In genomic region chr3:98550832-98551231, GRCm38 (mm10) we compare ENCODE assay signal across 35 mouse cellular contexts. TPM values are rescaled to one million over a fixed set of nuclear protein-coding genes. Genes with fewer than 3 reads are reported as not detected.
"Had no signal": no experiment of that assay in that cellular context is flagged by ENCODE, and none has a peak within 500 bp of the region (broad histone marks: within the 10 kb centered on the region; RNA-seq: fewer than 3 reads in every experiment).

No protein-coding gene starts in this region.

RNA-seq across cellular contexts. Expression of gene Gm10681, which starts 37.8 kb away (rescaled TPM):
- total RNA-seq: heart, postnatal 10 days; heart, postnatal 14 days; heart, postnatal 25 days; heart, postnatal 36 days; heart, postnatal 4 days; hindbrain, postnatal 0 days; layer of hippocampus, adult 18-20 months; layer of hippocampus, adult 2 months; layer of hippocampus, adult 8-10 months; layer of hippocampus, postnatal 10 days; layer of hippocampus, postnatal 14 days; layer of hippocampus, postnatal 25 days; layer of hippocampus, postnatal 36 days; left cerebral cortex, adult 18-20 months; left cerebral cortex, adult 2 months had no signal
- polyA plus RNA-seq: heart, embryonic 11.5 days; heart, embryonic 12.5 days; heart, embryonic 13.5 days; heart, embryonic 14.5 days; heart, embryonic 15.5 days; heart, embryonic 16.5 days; heart, postnatal 0 days; hindbrain, embryonic 10.5 days; hindbrain, embryonic 11.5 days; hindbrain, embryonic 12.5 days; hindbrain, embryonic 13.5 days; hindbrain, embryonic 15.5 days; hindbrain, embryonic 16.5 days; hindbrain, postnatal 0 days; inflammation-experienced regulatory T-cells, adult 6 months; intestine, embryonic 14.5 days; intestine, embryonic 15.5 days; intestine, embryonic 16.5 days; intestine, postnatal 0 days; large intestine, adult 2 months had no signal

RNA-seq across cellular contexts. Expression of gene Hsd3b4, which starts 40.5 kb away (rescaled TPM):
- total RNA-seq: heart, postnatal 10 days; heart, postnatal 14 days; heart, postnatal 25 days; heart, postnatal 36 days; heart, postnatal 4 days; hindbrain, postnatal 0 days; layer of hippocampus, adult 18-20 months; layer of hippocampus, adult 2 months; layer of hippocampus, adult 8-10 months; layer of hippocampus, postnatal 10 days; layer of hippocampus, postnatal 14 days; layer of hippocampus, postnatal 25 days; layer of hippocampus, postnatal 36 days; left cerebral cortex, adult 18-20 months; left cerebral cortex, adult 2 months had no signal
- polyA plus RNA-seq: heart, embryonic 11.5 days; heart, embryonic 12.5 days; heart, embryonic 13.5 days; heart, embryonic 14.5 days; heart, embryonic 15.5 days; heart, embryonic 16.5 days; heart, postnatal 0 days; hindbrain, embryonic 10.5 days; hindbrain, embryonic 11.5 days; hindbrain, embryonic 12.5 days; hindbrain, embryonic 13.5 days; hindbrain, embryonic 14.5 days; hindbrain, embryonic 15.5 days; hindbrain, embryonic 16.5 days; hindbrain, postnatal 0 days; inflammation-experienced regulatory T-cells, adult 6 months; intestine, embryonic 14.5 days; intestine, embryonic 15.5 days; intestine, embryonic 16.5 days; intestine, postnatal 0 days; large intestine, adult 2 months had no signal
